Mouse (Mus musculus) embryo, embryonic 11.5 days (tissue): Measurements from ENCODE around the gene Ccdc58.
A peak's percentile ranks its signal among the peaks of the same experiment; 100 is the strongest.
"Not testable (repeated sequence)": the region's sequence is repeated elsewhere in the genome, so short reads cannot be mapped to it uniquely, and the experiment has no call there.

Source experiments
- DNase-seq: peaks from one replicate; pipeline ENCODE4 v3.0.0-alpha.2; 2012; ENCODE audit warnings: low read depth, low spot score

Ccdc58 gene

GRCm38 (mm10) chr16:36071450-36072379 lies at the start of gene Ccdc58, which contains the start of gene Fam162a:
Gene Ccdc58, plus strand, starts transcription at chr16:36071685.
Gene Fam162a, minus strand, starts transcription at chr16:36071594.
- DNase-seq = peak; percentile 82

DNA sequence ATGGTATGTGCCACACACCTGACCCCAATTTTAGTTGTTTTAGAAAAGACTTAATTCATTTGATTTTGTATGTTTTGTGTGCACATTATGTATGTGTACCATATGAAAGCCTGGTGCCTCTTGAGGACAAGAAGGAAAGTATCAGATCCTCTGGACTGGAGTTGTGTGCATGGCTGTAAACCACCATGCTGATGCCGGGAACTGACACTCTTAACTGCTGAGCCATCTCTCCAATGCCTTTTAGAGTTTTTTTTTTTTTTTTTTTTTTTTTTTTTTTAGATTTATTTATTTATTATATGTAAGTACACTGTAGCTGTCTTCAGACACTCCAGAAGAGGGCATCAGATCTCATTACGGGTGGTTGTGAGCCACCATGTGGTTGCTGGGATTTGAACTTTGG lies 43.4 kb upstream of the Ccdc58 start:
- DNase-seq = not testable (repeated sequence)

- DNase-seq = peak; percentile 96
These were observed 30.6 kb upstream of the Ccdc58 start, which contains the start of gene Wdr5b for GRCm38 (mm10) chr16:36040640-36041624. Gene Wdr5b, plus strand, starts transcription at chr16:36041190.

GRCm38 (mm10) chr16:36041625-36042020 lies 29.9 kb upstream of the Ccdc58 start:
- DNase-seq = no peak

DNA sequence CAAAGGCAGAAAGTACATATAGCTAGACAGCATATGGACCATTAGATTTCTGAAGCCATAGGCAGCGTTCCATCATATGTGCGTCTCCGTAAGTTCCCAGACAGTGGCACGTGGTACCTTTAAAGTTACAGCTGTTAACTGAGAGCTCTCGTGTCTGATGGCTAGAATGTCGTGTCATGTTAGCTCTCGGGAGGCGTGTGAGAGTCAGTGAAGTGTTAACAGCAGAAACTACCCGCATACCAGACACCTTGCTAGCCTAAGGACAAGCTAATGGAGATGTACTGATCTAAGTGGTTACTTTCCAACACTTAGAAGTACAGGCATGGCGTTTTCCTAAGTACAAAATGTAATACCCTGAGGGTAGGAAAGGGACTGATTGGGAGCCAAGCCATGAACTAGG lies 28.4 kb upstream of the Ccdc58 start:
- no peak for DNase-seq

GRCm38 (mm10) chr16:36043964-36044363 lies 27.5 kb upstream of the Ccdc58 start:
- no peak for DNase-seq

DNA sequence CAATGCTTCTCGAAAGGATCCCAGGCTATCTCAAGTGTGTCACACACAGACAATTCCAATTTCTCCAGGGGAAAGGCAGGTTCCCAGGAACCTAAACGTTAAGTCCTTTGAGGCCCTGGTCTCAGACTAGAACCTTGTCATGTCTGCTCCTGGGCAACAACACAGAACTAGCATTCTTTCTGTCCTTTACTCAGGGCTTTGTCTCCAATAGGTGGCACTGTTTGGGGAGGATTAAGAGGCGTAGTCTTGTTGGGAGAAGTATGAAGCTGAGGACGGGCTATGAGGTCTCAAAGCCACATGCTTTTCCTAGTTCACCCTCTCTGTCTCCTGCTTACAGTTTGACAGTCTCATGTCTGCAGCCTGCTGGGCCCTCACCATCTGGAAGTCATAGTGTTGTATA lies 23.9 kb upstream of the Ccdc58 start:
- DNase-seq = no peak

GRCm38 (mm10) chr16:36051491-36051890 lies 20.0 kb upstream of the Ccdc58 start:
- no peak for DNase-seq

GRCm38 (mm10) chr16:36053524-36054275 lies 17.8 kb upstream of the Ccdc58 start:
- DNase-seq = no peak

DNA sequence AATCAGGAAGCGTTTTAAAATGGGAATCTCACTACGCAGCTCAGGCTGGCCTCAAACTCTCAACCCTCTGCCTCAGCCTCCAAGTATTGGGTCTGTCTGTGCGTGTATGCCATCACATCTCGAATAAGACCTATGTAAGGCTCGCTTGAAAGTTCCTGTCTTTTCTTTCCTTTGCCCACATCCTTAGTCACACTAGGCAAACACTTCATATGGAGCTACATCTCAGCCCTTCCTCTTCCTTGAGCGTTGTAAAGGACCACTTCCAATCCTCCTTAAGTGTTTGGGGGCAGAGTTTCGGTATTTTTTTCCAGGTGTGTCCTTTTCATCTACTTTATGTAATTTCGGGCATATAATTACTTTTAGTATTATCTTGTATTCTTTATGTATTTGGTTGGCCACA lies 16.6 kb upstream of the Ccdc58 start:
- no peak for DNase-seq

- no peak for DNase-seq
These were observed 15.1 kb upstream of the Ccdc58 start for GRCm38 (mm10) chr16:36056416-36056815.

- no peak for DNase-seq
These were observed 13.5 kb upstream of the Ccdc58 start for GRCm38 (mm10) chr16:36057933-36058475.

DNA sequence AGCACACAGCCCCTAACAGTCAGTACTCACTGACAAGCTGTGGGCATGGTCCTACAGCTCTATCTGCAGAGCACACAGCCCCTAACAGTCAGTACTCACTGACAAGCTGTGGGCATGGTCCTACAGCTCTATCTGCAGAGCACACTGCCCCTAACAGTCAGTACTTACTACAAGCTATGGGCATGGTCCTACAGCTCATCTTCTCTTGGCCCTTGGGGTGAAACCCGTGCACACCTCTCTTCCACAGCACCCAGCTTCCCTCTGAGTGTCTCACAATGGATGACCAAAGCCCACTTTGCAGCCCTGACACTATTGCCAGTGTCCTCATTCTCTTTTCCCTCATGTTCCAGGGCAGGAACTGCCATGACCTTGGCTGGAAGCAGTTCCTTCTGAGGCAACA lies 9.0 kb upstream of the Ccdc58 start:
- DNase-seq = not testable (repeated sequence)

GRCm38 (mm10) chr16:36063315-36063714 lies 8.2 kb upstream of the Ccdc58 start:
- DNase-seq = no peak

- no peak for DNase-seq
These were observed 6.6 kb upstream of the Ccdc58 start for GRCm38 (mm10) chr16:36064904-36065303.

GRCm38 (mm10) chr16:36067694-36068093 lies 3.8 kb upstream of the Ccdc58 start:
- DNase-seq = no peak

GRCm38 (mm10) chr16:36068356-36068755 lies 3.1 kb upstream of the Ccdc58 start:
- no peak for DNase-seq

- no peak for DNase-seq
These were observed 1.5 kb upstream of the Ccdc58 start for GRCm38 (mm10) chr16:36069819-36070575.

GRCm38 (mm10) chr16:36071071-36071449 lies 425 bp upstream of the Ccdc58 start:
- no peak for DNase-seq

GRCm38 (mm10) chr16:36072410-36073011 lies 1.0 kb downstream of the Ccdc58 start:
- DNase-seq = no peak
